Mouse (Mus musculus) hematopoietic multipotent progenitor cell, adult 10-12 weeks (in vitro differentiated cells): Measurements from ENCODE around the gene Nxf1. TPM values are rescaled to one million over a fixed set of nuclear protein-coding genes. Genes with fewer than 3 reads are reported as not detected.

Source experiments
- polyA plus RNA-seq: library from polyadenylated mRNA; stranded (reverse); fragments of >175 nt; gene quantifications from 2 replicates; pipeline ENCODE4 v1.2.3, GENCODE M21; 2012; ENCODE audit warnings: low replicate concordance

The Nxf1 gene
- polyA plus RNA-seq: 85.7 and 111 TPM in 2 replicates

GRCm38 (mm10) chr19:8756635-8757387, at the start of gene Nxf1:
Gene Nxf1, plus strand, starts transcription at chr19:8757073.

GRCm38 (mm10) chr19:8722907-8723573, 33.8 kb upstream of the Nxf1 start, which contains the start of gene Slc3a2:
Gene Slc3a2, minus strand, starts transcription at chr19:8723369.

GRCm38 (mm10) chr19:8735389-8736159, 21.3 kb upstream of the Nxf1 start, which contains the start of gene Wdr74:
Gene Wdr74, plus strand, starts transcription at chr19:8735827.

GRCm38 (mm10) chr19:8740603-8741002, 16.3 kb upstream of the Nxf1 start, which contains the start of gene 1700092M07Rik:
Gene 1700092M07Rik, plus strand, starts transcription at chr19:8740718.

GRCm38 (mm10) chr19:8741243-8741869, 15.5 kb upstream of the Nxf1 start, which contains the start of gene Stx5a:
Gene Stx5a, plus strand, starts transcription at chr19:8741413.

GRCm38 (mm10) chr19:8770567-8771270, 13.8 kb downstream of the Nxf1 start, which contains the start of gene Tmem223:
Gene Tmem223, plus strand, starts transcription at chr19:8770996.

GRCm38 (mm10) chr19:8774086-8774835, 17.4 kb downstream of the Nxf1 start, which contains the start of gene Tmem179b:
Gene Tmem179b, minus strand, starts transcription at chr19:8774467.

GRCm38 (mm10) chr19:8786008-8786781, 29.3 kb downstream of the Nxf1 start, which contains the start of gene Taf6l:
Gene Taf6l, minus strand, starts transcription at chr19:8786417.

GRCm38 (mm10) chr19:8798264-8798946, 41.5 kb downstream of the Nxf1 start, which contains the start of gene Polr2g:
Gene Polr2g, minus strand, starts transcription at chr19:8798577.

GRCm38 (mm10) chr19:8802130-8802821, 45.4 kb downstream of the Nxf1 start, which contains the start of gene Zbtb3:
Gene Zbtb3, plus strand, starts transcription at chr19:8802555.

GRCm38 (mm10) chr19:8818801-8819595, 62.1 kb downstream of the Nxf1 start, which contains the start of gene Ttc9c:
Gene Ttc9c, minus strand, starts transcription at chr19:8819333.

GRCm38 (mm10) chr19:8819596-8820423, 62.9 kb downstream of the Nxf1 start, which contains the start of gene Hnrnpul2:
Gene Hnrnpul2, plus strand, starts transcription at chr19:8820010.

